Mouse (Mus musculus) naive thymus-derived CD4-positive, alpha-beta T cell, adult 2 months (primary cell): ENCODE results near the gene Aff3.
A peak's percentile ranks its signal among the peaks of the same experiment; 100 is the strongest.
"Not testable (repeated sequence)": the region's sequence is repeated elsewhere in the genome, so short reads cannot be mapped to it uniquely, and the experiment has no call there.

ENCODE experiments used
- DNase-seq: peaks from one replicate; pipeline ENCODE4 v3.0.0-alpha.2; 2011; ENCODE audit warnings: low read depth

Gene Aff3

GRCm38 (mm10) chr1:38437671-38438070 is 227.1 kb downstream of the Aff3 start:
- no peak for DNase-seq

GRCm38 (mm10) chr1:38436471-38437340 is 228.0 kb downstream of the Aff3 start:
- DNase-seq: no peak

- not testable (repeated sequence) for DNase-seq
These were observed 234.4 kb downstream of the Aff3 start for GRCm38 (mm10) chr1:38430311-38430710.

- DNase-seq: no peak
These were observed 235.8 kb downstream of the Aff3 start for GRCm38 (mm10) chr1:38428708-38429683.

GRCm38 (mm10) chr1:38422921-38423320 is 241.8 kb downstream of the Aff3 start:
- DNase-seq: no peak

GRCm38 (mm10) chr1:38419331-38419730 is 245.4 kb downstream of the Aff3 start:
- no peak for DNase-seq

- no peak for DNase-seq
These were observed 246.3 kb downstream of the Aff3 start for GRCm38 (mm10) chr1:38418181-38419032.

GRCm38 (mm10) chr1:38417196-38417595 is 247.6 kb downstream of the Aff3 start:
- DNase-seq: no peak

GRCm38 (mm10) chr1:38415511-38415910 is 249.2 kb downstream of the Aff3 start:
- no peak for DNase-seq

GRCm38 (mm10) chr1:38411106-38411505 is 253.6 kb downstream of the Aff3 start:
- DNase-seq: no peak

- no peak for DNase-seq
These were observed 254.3 kb downstream of the Aff3 start for GRCm38 (mm10) chr1:38410457-38410856.

GRCm38 (mm10) chr1:38408241-38408640 is 256.5 kb downstream of the Aff3 start:
- DNase-seq: no peak

- no peak for DNase-seq
These were observed 261.0 kb downstream of the Aff3 start for GRCm38 (mm10) chr1:38403781-38404180.

GRCm38 (mm10) chr1:38401856-38402255 is 262.9 kb downstream of the Aff3 start:
- no peak for DNase-seq

- DNase-seq: no peak
These were observed 265.5 kb downstream of the Aff3 start for GRCm38 (mm10) chr1:38399269-38399668.

- no peak for DNase-seq
These were observed 266.2 kb downstream of the Aff3 start for GRCm38 (mm10) chr1:38398566-38398965.

- DNase-seq: peak; percentile 46
These were observed 269.5 kb downstream of the Aff3 start for GRCm38 (mm10) chr1:38395194-38395681.

- no peak for DNase-seq
These were observed 270.3 kb downstream of the Aff3 start for GRCm38 (mm10) chr1:38394493-38394892.

- DNase-seq: no peak
These were observed 271.2 kb downstream of the Aff3 start for GRCm38 (mm10) chr1:38393516-38393915.

GRCm38 (mm10) chr1:38392928-38393327 is 271.8 kb downstream of the Aff3 start:
- peak; percentile 59 for DNase-seq

- no peak for DNase-seq
These were observed 273.9 kb downstream of the Aff3 start for GRCm38 (mm10) chr1:38390886-38391249.
